Mouse (Mus musculus) hindbrain, embryonic 12.5 days (tissue): ENCODE measurements around the gene Pnp. TPM values are rescaled to one million over a fixed set of nuclear protein-coding genes. Genes with fewer than 3 reads are reported as not detected.
"Not testable (repeated sequence)": the region's sequence is repeated elsewhere in the genome, so short reads cannot be mapped to it uniquely, and the experiment has no call there.

Experiments
- ATAC-seq: fragments of 200-750 bp; cut with Nextera tagmentation; 2 replicates; pipeline ENCODE4 v1.8.0; 2017; ENCODE audit warnings: moderate TSS enrichment; ENCODE audit not compliant: low FRiP score
- H3K27ac ChIP-seq: fragments of 300-500 bp; sonication (generic); 2 replicates; pipeline ENCODE4 v1.5.1; 2016; ENCODE audit warnings: mild to moderate bottlenecking
- H3K27me3 ChIP-seq: fragments of 300-500 bp; sonication (generic); 2 replicates; pipeline ENCODE4 v1.6.1; 2016; ENCODE audit warnings: mild to moderate bottlenecking
- H3K36me3 ChIP-seq: fragments of 300-500 bp; sonication (generic); 2 replicates; pipeline ENCODE4 v1.6.1; 2016; ENCODE audit warnings: mild to moderate bottlenecking
- H3K4me1 ChIP-seq: fragments of 300-500 bp; sonication (generic); 2 replicates; pipeline ENCODE4 v1.6.1; 2016
- H3K4me2 ChIP-seq: fragments of 300-500 bp; sonication (generic); replicated peaks from 2 replicates; pipeline ENCODE4 v1.6.1; 2016; ENCODE audit warnings: mild to moderate bottlenecking
- H3K4me3 ChIP-seq: fragments of 300-500 bp; sonication (generic); 2 replicates; pipeline ENCODE4 v1.5.1; 2016; ENCODE audit warnings: mild to moderate bottlenecking
- H3K9ac ChIP-seq: fragments of 300-500 bp; sonication (generic); 2 replicates; pipeline ENCODE4 v1.6.1; 2016; ENCODE audit warnings: mild to moderate bottlenecking, moderate library complexity
- H3K9me3 ChIP-seq: fragments of 300-500 bp; sonication (generic); replicated peaks from 2 replicates; pipeline ENCODE4 v1.6.1; 2016; ENCODE audit warnings: mild to moderate bottlenecking
- WGBS: fragments of 180-500 bp; shearing (Covaris S2); methylation state at CpG from one replicate; pipeline ENCODE4 v1.1.7; 2016; 5-methylcytosine and 5-hydroxymethylcytosine counted together
- polyA plus RNA-seq: library from polyadenylated mRNA; unstranded; fragments of >200 nt; fragmentation: Nextera tagmentation; extraction: Ambion mirVana; gene quantifications from 2 replicates; pipeline ENCODE4 v1.2.1, GENCODE M21; 2016

Pnp gene
- polyA plus RNA-seq, 1 experiment from 2014 or later, result 39.5 TPM

DNA sequence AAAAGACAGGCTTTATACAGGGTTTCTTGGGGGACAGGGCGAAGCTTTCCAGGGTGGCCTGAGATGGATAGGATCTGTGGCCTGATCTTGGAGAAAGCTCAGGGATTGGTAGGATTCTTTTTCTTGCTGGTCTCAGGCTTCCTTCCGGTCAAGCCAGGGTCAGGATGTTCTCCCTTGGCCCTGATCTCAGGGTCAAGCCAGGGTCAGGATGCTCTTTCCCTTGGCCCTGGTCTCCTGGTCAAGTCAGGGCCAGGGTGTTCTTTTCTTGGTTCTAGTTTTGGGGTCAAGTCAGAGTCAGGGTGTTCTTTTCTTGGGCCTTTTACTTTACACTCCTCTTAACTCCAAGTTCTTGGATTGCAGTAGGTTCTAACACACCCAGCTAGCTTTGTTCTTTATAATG, 56.8 kb downstream of the Pnp start:
- Histone ChIP-seq H3K4me2 (no peak overlapping the region), H3K27me3 (no peaks in the 10 kb centered on the region), H3K4me1 (no peaks in the 10 kb centered on the region), H3K27ac (no peak overlapping the region), H3K36me3 (no peaks in the 10 kb centered on the region), H3K9me3 (no peaks in the 10 kb centered on the region), H3K4me3 (no peak overlapping the region), H3K9ac (no peak overlapping the region)
- 94% methylated on average over 2 of the region's 2 CpGs for WGBS
- no peak for ATAC-seq

DNA sequence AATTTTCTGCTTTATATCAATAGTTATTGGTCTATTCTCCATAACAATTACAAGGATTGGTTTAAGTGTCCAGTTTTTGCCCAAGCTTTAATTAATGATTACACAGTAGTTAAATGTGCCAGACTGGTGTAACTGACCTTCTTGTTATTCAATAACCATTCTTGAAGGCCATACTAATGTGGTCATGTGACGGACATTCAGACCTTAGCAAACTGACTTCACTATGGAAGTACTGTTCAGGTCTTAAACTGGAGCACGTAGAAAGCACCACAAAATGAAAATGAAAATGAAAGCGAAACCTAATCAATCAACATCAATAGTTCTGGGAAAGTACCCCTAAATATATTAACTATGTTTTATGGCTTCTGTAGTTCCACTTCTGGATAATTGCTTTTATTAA, 60.2 kb downstream of the Pnp start:
- no peak overlapping the region for H3K9ac ChIP-seq
- H3K9me3 ChIP-seq, result no peaks in the 10 kb centered on the region
- H3K4me2 ChIP-seq, result no peak overlapping the region
- 85% methylated on average over 3 of the region's 3 CpGs for WGBS
- no peak for ATAC-seq
- H3K4me3 ChIP-seq, result no peak overlapping the region
- H3K4me1 ChIP-seq, result no peaks in the 10 kb centered on the region
- H3K27ac ChIP-seq, result no peak overlapping the region
- H3K36me3 ChIP-seq, result no peaks in the 10 kb centered on the region
- H3K27me3 ChIP-seq, result no peaks in the 10 kb centered on the region

DNA sequence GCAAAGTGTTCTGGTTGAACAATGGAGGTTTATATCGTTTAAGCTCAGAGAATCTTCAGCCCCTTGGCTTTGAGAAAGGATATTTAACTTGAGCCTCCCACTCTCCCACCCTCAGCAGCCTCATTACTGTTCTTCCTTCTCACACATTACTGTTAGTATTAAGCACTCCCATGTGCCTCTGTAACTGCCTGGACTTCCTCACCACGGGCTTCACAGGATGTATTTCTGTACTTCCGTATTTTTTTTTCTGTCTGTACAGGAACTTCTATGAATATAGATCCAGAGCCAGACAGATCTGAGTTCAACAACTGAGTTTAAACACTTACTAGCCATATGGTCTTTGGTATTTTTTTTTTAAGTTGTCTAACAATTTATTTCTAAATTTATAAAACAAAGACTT, 66.2 kb downstream of the Pnp start:
- H3K9ac ChIP-seq, result no peak overlapping the region
- no peaks in the 10 kb centered on the region for H3K27me3 ChIP-seq
- WGBS, result 82% methylated on average over 3 of the region's 3 CpGs
- H3K4me2 ChIP-seq, result no peak overlapping the region
- H3K36me3 ChIP-seq, result no peaks in the 10 kb centered on the region
- no peak for ATAC-seq
- H3K27ac ChIP-seq, result no peak overlapping the region
- H3K9me3 ChIP-seq, result no peaks in the 10 kb centered on the region
- H3K4me1 ChIP-seq, result no peaks in the 10 kb centered on the region
- no peak overlapping the region for H3K4me3 ChIP-seq

DNA sequence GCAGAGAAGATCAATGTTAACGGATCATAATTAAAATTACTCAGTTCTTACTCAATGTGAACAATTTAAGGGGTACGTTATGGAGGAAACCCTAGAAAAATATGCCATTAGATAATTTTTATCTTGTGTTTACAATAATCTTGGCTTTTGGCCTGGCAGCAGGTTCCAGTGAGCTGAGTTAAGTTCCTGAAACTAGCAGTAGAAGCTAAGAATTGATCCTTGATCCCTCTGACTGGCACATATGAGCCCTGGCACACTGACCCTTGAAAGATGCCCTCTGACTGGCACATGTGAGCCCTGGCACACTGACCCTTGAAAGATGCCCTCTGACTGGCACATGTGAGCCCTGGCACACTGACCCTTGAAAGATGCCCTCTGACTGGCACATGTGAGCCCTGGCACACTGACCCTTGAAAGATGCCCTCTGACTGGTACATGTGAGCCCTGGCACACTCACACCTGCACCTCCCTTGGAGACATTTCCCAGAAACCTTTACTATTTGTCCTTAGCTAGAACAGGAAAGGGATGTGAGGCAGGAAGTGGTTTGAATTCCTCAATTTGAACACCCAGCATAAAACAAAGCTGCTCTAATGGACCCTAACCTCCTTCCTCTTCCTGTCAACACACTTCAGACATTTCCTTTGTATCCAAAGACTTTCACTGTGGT, 67.3 kb downstream of the Pnp start:
- WGBS, result 85% methylated on average over 2 of the region's 2 CpGs
- Histone ChIP-seq H3K27me3 (no peaks in the 10 kb centered on the region), H3K9me3 (no peaks in the 10 kb centered on the region), H3K9ac (no peak overlapping the region), H3K27ac (no peak overlapping the region), H3K36me3 (no peaks in the 10 kb centered on the region), H3K4me3 (no peak overlapping the region), H3K4me2 (no peak overlapping the region), H3K4me1 (no peaks in the 10 kb centered on the region)
- no peak for ATAC-seq

DNA sequence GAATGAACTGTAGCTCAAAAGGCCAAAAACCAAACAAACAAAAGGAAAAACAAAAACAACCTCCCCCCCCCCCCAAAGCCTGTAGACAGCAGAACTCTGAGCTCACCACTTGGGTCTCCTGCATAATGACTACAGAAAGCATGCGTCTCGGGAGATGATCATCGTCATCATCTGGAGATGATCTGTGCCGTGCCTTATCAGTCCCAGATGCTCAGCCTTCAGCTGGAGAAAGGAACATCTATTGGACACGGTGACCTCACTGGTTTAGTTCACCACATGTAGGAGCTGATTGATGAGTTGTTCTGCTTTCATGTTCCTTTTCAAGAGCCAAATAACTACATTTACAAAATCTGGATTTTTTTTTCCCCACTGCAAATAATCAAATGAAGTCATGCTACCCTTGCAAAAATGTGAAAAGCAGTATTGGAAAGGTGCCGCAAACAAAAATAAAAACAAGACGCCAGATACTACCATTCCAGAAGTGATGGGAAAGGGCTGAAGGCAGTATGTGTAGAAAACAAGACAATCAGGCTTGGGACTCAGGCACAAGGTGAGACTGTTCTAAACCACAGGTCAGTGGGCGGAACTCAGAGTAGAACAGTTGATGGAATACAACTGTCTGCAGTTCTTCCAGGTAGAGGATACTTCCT, 76.4 kb downstream of the Pnp start, which contains the start of gene Rnase10:
Rnase10 (plus strand) TSS at position 600 of the 650 bp plus-strand sequence.
- Histone ChIP-seq H3K9me3 (no peaks in the 10 kb centered on the region), H3K27ac (no peak within 1 kb of the TSS), H3K36me3 (no peaks in the 10 kb centered on the region), H3K4me2 (no peak within 1 kb of the TSS), H3K4me3 (no peak within 1 kb of the TSS), H3K4me1 (no peaks in the 10 kb centered on the region), H3K9ac (no peak within 1 kb of the TSS), H3K27me3 (no peaks in the 10 kb centered on the region)
- ATAC-seq, result no peak
- 80% methylated on average over 8 of the region's 8 CpGs for WGBS

DNA sequence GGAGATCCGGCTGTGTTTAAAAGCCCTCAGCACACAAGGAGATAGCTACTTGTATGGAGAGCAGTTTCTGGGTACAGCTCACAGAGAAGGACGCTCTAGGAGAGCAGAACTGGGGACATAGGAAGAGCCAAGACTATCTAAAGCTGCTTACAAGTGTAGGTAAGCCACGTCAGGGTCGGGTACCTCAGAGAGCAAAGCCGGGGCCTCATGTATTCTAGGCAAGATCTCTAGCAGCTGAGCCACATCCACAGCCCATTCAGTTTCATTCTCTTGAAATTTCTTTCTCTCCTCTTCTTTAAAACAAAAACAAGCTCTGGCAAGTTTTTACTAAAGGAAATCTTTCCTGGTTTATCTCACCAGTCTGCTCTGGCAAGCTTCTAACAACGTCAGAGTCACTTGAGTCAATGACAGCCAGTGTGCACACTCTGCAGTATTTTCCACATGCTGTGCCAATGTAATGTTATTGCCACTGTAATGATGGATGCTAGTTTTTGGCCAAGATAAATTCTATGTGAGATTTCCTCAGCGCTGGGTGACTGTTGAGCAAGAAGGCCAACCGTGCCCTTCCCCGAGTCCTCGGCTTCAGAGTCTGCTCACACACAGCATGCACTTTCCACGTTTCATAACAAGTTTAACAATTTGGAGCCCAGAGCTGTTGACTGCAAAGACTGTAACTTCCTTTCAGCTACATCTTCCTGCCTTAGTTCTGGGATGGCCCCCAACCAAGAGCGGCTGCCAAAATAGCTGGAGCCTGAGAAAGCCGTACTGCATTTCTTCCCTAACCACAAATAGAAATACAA, 77.2 kb downstream of the Pnp start:
- no peak for ATAC-seq
- Histone ChIP-seq H3K27ac (no peak overlapping the region), H3K9me3 (no peaks in the 10 kb centered on the region), H3K4me2 (no peak overlapping the region), H3K27me3 (no peaks in the 10 kb centered on the region), H3K4me1 (no peaks in the 10 kb centered on the region), H3K4me3 (no peak overlapping the region), H3K36me3 (no peaks in the 10 kb centered on the region), H3K9ac (no peak overlapping the region)
- WGBS, result 81% methylated on average over 13 of the region's 13 CpGs

DNA sequence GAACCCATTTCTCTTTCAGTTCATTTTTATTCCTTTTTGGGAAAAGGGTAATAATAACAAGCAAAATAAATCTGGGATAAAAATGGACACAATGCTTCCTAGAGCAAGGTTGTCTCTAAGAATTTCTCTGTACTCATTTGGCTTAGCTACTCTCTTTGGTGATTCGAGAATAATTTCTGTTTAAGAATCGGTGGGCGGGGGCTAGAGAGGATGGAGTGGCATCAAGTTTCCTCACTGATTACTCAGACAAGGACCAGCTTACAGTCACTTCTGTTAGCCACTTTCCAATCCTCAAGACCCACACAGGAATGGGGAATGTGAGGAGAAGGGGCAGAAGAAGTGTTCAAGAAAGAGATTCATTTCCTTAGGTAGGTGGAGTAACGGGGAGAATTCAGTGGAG, 77.9 kb downstream of the Pnp start:
- Histone ChIP-seq H3K4me2 (no peak overlapping the region), H3K9me3 (no peaks in the 10 kb centered on the region), H3K9ac (no peak overlapping the region), H3K27ac (no peak overlapping the region), H3K27me3 (no peaks in the 10 kb centered on the region), H3K4me3 (no peak overlapping the region), H3K4me1 (no peaks in the 10 kb centered on the region), H3K36me3 (no peaks in the 10 kb centered on the region)
- ATAC-seq, result no peak
- WGBS, result 92% methylated on average over 4 of the region's 4 CpGs

DNA sequence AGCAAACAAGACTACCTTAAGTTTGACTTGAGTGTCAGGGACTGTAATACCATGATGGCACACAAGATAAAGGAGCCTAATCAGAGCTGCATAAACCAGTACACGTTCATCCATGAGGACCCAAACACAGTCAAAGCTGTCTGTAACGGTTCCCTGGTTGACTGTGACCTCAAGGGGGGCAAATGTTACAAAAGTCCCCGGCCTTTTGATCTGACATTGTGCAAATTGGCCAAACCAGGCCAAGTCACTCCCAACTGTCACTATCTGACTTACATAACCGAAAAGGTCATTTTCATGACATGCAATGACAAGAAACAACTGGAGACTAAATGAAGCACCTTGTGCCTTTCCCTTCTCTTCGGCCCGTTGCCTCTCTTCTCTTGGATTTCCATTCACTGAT, 78.7 kb downstream of the Pnp start:
- WGBS, result 86% methylated on average over 6 of the region's 6 CpGs
- Histone ChIP-seq H3K27me3 (no peaks in the 10 kb centered on the region), H3K4me1 (no peaks in the 10 kb centered on the region), H3K4me2 (no peak overlapping the region), H3K27ac (no peak overlapping the region), H3K36me3 (no peaks in the 10 kb centered on the region), H3K4me3 (no peak overlapping the region), H3K9ac (no peak overlapping the region), H3K9me3 (no peaks in the 10 kb centered on the region)
- ATAC-seq, result no peak

DNA sequence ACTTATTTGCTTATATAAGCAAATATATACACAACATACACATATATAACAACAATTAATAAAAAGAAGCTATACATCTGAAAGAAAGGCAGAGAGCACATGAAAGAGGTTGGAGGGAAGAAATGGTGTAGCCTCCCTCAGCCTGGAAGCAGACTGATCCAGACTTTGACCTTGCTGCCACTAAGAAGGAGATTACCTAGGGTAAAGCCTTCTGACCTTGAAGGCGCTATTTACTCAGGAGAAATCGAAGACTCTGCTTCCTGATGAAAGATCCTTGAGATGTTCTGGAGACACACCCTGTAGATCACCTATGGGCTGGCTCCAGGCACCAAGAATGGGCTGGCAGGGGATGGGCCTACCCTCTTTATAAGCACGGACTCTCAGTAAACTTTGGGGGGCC, 83.8 kb downstream of the Pnp start:
- WGBS, result 92% methylated on average over 3 of the region's 3 CpGs
- not testable (repeated sequence) for H3K9me3 ChIP-seq, ATAC-seq, H3K4me3 ChIP-seq, H3K27ac ChIP-seq, H3K9ac ChIP-seq, H3K36me3 ChIP-seq, H3K4me2 ChIP-seq, H3K4me1 ChIP-seq, H3K27me3 ChIP-seq

Other genes starting within 250 kb of the Pnp start
- not detected in 2 replicates for gene Olfr747, start 237.9 kb upstream of the Pnp start, polyA plus RNA-seq
- gene Olfr748, start 223.7 kb upstream of the Pnp start, polyA plus RNA-seq, result not detected in 2 replicates
- not detected in 2 replicates for gene Olfr749, start 186.0 kb upstream of the Pnp start, polyA plus RNA-seq
- gene Ttc5, start 145.6 kb upstream of the Pnp start, polyA plus RNA-seq, result 97.7 and 105 TPM in 2 replicates
- gene Ccnb1ip1, start 123.3 kb upstream of the Pnp start, polyA plus RNA-seq, result 0.46 TPM in 1 of 2 replicates, not detected in the other
- 50.8 and 50.9 TPM in 2 replicates for gene Parp2, start 123.2 kb upstream of the Pnp start, polyA plus RNA-seq
- 6.3 and 6.7 TPM in 2 replicates for gene Tep1, start 60.5 kb upstream of the Pnp start, polyA plus RNA-seq
- gene Klhl33, start 33.6 kb upstream of the Pnp start, polyA plus RNA-seq, result 0.39 and 0.51 TPM in 2 replicates
- gene Osgep, start 6.2 kb upstream of the Pnp start, polyA plus RNA-seq, result 108 and 122 TPM in 2 replicates
- gene Apex1, start 6.1 kb upstream of the Pnp start, polyA plus RNA-seq, result 246 and 257 TPM in 2 replicates
- gene Pip4p1, start 226 bp upstream of the Pnp start, polyA plus RNA-seq, result 71.8 and 79.8 TPM in 2 replicates
- gene Gm49342, start 13.4 kb downstream of the Pnp start, polyA plus RNA-seq, result not detected in 2 replicates
- 0.50 and 0.59 TPM in 2 replicates for gene Pnp2, start 24.9 kb downstream of the Pnp start, polyA plus RNA-seq
- gene Rnase10, start 76.7 kb downstream of the Pnp start, polyA plus RNA-seq, result not detected in 2 replicates
- not detected in 2 replicates for gene Rnase9, start 110.8 kb downstream of the Pnp start, polyA plus RNA-seq
- gene Rnase11, start 119.1 kb downstream of the Pnp start, polyA plus RNA-seq, result not detected in 2 replicates
- gene Rnase12, start 126.6 kb downstream of the Pnp start, polyA plus RNA-seq, result not detected in 2 replicates
- not detected in 2 replicates for gene Olfr750, start 143.4 kb downstream of the Pnp start, polyA plus RNA-seq
- gene Rnase4, start 160.0 kb downstream of the Pnp start, polyA plus RNA-seq, result 17.8 and 18.7 TPM in 2 replicates
- 3.7 and 4.4 TPM in 2 replicates for gene Ang, start 160.1 kb downstream of the Pnp start, polyA plus RNA-seq
- gene Eddm3b, start 183.3 kb downstream of the Pnp start, polyA plus RNA-seq, result not detected in 2 replicates
- gene Rnase6, start 192.8 kb downstream of the Pnp start, polyA plus RNA-seq, result 0.46 TPM in 1 of 2 replicates, not detected in the other
- 0.72 TPM in 1 of 2 replicates, not detected in the other for gene Rnase1, start 215.7 kb downstream of the Pnp start, polyA plus RNA-seq
- gene Rnase2b, start 231.2 kb downstream of the Pnp start, polyA plus RNA-seq, result not detected in 2 replicates